Mouse (Mus musculus) sigmoid colon, adult 10 weeks (tissue): ENCODE data around the gene Cnot6. TPM values are rescaled to one million over a fixed set of nuclear protein-coding genes. Genes with fewer than 3 reads are reported as not detected.

Source experiments
- polyA plus RNA-seq: library from polyadenylated mRNA; stranded (reverse); fragments of 350-450 nt; fragmentation: Illumina TruSeq; extraction: RNeasy Lipid Tissue Mini Kit (QIAGEN cat#74804); gene quantifications from one replicate; pipeline ENCODE4 v1.2.3, GENCODE M21; 2014; ENCODE audit warnings: low read depth, low replicate concordance

The Cnot6 gene
- 218 TPM for polyA plus RNA-seq

DNA sequence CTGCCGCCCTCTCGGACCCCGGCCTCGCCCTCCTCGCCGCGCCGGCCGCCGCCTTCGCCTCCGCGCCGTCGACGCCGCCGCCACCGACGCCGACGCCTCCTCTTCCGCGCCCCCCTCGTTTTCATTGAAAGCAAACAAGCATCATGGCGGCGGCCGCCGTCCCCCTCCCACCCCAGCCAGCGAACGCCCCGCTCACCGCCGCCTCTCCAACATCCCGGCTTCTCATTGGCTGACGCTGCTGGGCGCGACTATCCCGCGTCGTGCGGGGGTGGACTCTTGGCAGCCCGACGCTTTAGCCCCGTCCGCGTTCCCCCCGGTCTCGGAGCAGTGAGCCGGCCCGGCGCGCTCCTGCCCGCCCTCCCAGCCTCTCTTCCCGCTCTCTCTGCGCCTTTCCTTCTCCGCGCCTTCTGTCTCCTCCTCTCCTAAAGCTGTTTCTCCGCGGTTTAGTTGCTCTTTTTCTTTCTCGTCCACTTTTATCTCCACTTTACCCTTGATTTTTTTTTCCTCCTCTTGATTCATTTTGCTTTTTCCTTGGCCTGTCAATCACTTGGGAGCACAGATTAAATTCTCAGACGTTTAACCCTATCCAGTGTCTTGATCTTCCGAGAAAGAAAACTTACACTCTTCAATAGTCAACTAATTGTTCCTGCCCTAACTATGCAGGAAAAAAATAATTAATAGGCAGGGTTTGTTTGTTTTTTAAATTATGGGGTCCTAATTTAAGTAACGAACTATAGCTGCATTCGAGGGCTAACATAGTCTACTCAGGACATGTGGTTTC lies at the start of gene Cnot6:
Cnot6 (minus strand) TSS at position 169 of the 781 bp plus-strand sequence.

DNA sequence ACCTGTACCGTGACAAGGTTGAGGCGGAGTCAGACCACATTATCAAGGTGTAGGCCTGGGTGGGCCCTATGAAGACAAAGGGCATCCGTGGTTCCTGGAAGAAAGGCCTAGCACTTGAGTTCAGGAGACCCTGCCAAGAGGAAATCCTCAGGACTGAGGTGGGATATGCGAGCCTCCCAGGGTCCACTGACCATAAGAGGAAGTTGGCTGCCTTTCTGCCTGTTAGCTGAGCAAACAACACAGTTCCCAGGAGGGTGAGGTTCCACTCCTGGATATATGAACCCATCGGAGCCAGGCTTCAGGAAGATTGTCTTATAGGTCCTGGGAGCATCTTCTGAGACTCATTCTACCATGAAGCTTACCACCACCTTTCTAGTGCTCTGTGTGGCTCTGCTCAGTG lies 49.2 kb downstream of the Cnot6 start, which contains the start of gene Scgb3a1:
Scgb3a1 (plus strand) TSS at position 301 of the 400 bp plus-strand sequence.

Other genes starting within 250 kb of the Cnot6 start
- not detected for gene Olfr1386, start 247.7 kb downstream of the Cnot6 start, polyA plus RNA-seq
- not detected for gene Olfr1385, start 223.7 kb downstream of the Cnot6 start, polyA plus RNA-seq
- gene Olfr1384, start 206.0 kb downstream of the Cnot6 start, polyA plus RNA-seq = not detected
- not detected for gene Olfr1383, start 193.1 kb downstream of the Cnot6 start, polyA plus RNA-seq
- gene Olfr1382, start 184.5 kb downstream of the Cnot6 start, polyA plus RNA-seq = not detected
- not detected for gene Olfr1381, start 169.3 kb downstream of the Cnot6 start, polyA plus RNA-seq
- not detected for gene Olfr1380, start 155.8 kb downstream of the Cnot6 start, polyA plus RNA-seq
- 1.1 TPM for gene Flt4, start 103.5 kb downstream of the Cnot6 start, polyA plus RNA-seq
- gene Scgb3a1, start 49.1 kb downstream of the Cnot6 start, polyA plus RNA-seq = not detected
- gene Gfpt2, start 81.5 kb upstream of the Cnot6 start, polyA plus RNA-seq = 1.7 TPM
- 120 TPM for gene Mapk9, start 134.0 kb upstream of the Cnot6 start, polyA plus RNA-seq
- 0.25 TPM for gene Rasgef1c, start 189.1 kb upstream of the Cnot6 start, polyA plus RNA-seq